Mouse (Mus musculus) cerebellum, adult 18-20 months (tissue): Measurements from ENCODE around the gene Ttc34.
A peak's percentile ranks its signal among the peaks of the same experiment; 100 is the strongest.

Experiments used
- DNase-seq, 2 experiments: peaks; one replicate each; pipeline ENCODE4 v3.0.0; 2021

The Ttc34 gene

DNA sequence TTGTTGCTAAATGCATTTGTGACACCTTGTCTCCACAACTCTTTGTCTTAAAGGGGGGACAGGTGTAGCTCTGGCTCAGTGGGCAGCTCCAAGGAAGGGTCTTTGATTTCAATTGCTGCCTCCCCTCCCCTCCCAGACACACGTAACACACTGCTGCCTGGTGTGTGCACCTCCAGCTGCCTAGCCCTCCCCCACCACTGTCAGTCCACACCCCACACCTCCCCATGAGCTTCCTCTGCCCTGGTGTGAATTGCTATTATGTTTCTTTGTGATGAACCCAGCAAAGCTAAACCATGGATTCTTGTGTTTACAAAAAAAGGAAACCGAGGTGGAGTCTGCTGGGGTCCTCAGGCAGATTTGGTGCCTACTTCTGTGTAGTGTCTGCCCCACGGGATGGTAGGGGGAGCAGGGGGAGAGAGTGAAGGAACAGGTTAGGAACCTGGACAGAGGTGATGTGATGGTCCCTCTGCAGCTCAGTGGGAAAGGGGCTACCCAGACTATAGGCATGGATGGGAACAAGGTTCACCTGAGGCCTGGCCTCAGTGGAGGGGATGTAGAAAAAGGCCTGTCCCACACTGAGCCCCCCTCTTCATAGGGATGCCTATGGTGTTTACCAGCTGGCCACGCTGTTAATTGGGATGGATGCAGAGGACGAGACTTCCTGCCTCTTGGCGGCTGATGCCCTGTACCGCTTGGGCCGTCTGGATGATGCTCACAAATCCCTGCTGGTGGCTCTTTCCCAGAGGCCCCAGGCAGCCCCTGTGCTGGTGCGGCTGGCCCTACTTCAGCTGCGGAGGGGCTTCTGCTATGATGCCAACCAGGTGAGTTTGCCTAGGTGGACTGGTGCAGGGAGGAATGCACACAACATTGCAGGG lies 20.3 kb downstream of the Ttc34 start:
- peak in 1 of 2 experiments; percentile 17 for DNase-seq

DNA sequence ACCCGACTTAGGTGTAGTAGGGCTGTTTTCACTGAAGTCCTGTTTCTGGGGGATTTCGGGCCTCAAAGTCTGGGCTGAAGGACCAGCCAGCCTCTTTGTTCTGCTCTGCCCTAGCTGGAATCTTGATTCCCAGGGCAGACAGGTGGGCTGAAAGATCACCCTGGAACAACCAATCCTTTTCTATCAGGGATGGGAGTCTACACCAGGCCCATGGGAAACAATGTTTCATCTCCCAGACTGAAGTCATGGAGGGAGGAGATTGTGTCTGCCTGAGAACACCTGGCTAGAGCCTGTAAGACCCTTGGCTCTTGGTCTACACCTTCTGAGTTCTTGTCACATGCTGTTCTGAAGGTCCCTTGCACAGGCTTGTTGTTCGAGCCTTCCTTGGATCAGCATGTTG lies 21.3 kb downstream of the Ttc34 start:
- peak in 1 of 2 experiments; percentile 2 for DNase-seq

DNA sequence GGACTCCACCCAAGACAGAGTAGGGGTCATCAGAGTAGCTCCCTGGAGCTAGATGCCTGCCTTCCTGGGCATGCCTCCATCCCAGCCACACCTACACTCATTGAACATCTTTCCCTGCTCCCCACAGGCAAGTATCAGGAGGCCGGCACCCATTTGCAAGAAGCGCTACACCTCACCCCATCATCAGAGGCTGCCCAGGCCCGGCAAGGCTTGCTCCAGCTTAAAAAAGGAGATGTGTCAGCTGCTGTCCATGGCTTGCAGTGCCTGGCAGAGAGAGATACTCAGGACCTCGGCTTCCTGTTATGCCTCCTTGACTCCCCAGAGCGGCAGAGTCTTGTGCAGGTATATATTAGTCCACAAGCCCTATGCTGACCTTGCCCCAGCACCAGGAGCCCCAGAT lies 24.7 kb downstream of the Ttc34 start:
- peak in 1 of 2 experiments; percentile 4 for DNase-seq

DNA sequence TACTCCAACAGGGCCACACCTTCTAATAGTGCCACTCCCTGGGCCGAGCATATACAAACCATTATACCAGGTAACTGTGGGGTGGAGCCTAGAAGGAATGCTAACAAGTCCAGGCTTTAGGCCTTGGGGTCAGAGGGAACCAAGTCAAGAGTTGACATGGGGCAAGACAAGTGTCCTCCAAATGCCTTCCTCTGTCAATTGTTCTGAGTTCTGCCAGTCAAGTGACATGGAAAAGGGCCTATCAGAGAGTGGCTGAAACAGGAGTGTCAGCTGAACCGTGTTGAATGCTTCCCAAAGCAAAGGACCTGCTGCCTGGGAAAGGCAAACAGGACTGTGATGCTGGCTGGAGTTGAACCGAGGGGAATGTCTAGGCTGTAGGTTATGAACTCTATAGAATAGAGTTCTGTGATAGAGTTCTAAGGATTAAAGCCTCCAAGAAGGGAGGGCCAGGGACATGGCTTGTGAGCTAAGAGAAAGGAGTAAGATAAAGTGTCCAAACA lies 26.2 kb downstream of the Ttc34 start:
- no peak for DNase-seq

DNA sequence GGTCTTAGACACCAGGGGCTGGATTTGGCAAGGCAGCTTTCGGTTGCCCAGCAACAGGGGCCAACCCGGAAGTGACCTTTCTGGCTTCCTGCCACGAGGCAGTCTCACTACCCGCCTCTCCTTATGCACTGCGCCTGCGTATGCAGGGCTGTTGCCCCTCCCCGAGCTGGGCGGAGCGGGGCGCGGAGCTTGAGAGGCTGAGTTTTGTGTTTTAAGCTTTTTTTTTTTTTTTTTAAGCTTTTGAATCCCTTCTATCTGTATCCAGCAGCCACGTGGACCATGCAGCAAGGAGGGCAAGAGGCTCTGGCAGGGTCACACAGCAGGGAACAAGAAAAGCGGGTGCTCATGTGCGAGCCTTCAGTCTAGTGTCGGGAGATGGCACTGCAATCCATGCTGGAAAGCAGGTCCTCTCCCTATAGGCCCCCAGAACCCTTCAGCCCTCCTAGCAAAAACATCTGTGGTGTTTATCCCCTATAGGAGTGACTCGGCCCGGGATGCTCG lies 27.1 kb downstream of the Ttc34 start:
- DNase-seq: peak; percentile 87 to 88

DNA sequence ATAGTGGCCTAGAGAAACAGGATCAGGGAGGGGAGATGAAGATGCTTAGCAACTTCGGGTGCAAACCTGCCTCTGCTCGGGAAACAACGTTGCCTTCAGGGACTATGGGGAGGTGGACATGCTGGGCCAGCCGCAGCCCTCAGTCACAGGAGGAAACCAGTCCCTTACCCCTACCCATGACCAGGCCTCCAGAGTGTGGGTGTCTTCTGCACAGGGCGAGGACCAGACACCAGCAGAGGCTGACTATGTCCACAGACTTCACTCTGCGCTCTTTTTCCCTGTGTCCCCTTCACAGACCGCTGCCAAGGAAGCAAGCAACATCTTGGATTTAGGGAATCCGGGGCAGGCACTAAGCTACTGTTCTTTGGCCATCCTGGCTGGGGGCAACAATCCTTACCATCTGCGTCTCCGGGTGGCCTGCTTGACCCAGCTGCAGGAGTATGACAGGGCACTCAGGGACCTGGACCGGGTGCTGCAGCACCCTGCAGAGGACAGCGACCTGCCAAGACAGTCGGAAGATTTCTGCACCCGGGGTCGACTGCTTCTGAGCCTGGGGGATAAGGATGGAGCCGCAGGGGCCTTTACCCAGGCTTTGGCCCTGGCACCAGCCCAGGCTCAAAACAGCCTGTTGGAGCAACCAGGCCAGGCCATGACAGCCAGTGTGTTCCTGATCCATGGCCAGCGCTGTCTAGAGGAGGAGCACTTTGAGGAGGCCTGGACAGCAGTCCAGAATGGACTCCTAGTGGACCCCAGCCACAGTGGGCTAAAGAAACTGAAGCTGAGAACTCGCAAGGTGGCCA lies 27.9 kb downstream of the Ttc34 start:
- DNase-seq: peak in 1 of 2 experiments; percentile 16

DNA sequence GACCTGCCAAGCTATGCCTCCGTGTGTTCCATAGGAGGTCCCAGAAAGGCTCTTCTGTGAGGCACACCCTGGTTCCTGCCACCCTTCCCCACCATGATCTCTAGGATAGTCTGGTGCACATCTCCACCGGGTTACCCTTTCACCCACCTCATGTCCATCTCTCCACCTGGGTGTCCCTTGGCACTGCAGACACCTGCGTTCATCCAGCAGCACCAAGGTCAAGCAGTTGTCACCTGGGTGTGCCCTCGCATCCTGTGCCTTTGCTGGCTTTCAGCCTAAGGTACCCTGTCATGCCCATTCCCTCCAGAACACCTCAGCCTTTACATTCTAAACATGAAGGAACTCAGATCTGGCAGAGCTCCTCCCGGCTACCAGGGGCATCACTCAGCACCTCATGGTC lies 29.1 kb downstream of the Ttc34 start:
- DNase-seq: peak in 1 of 2 experiments; percentile 6

DNA sequence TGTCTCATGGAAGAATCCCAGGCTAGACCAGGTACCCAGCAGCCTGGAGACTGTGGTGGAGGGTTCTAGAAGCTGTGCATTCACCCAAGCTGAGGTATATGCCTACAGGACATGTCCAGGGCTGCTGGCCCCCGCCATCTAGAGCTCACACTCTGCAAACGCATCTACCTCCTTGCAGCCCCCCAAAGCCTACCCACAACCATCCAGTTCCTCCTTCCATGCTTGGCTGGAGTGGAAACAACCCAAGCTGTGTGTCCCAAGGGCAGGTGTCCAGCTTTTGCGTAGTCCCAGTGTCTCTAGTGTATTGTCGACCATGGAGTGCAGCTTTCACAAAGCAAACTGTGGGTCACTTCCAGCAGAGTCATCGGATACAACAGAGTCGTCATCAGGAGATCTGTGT lies 30.0 kb downstream of the Ttc34 start:
- DNase-seq: no peak

DNA sequence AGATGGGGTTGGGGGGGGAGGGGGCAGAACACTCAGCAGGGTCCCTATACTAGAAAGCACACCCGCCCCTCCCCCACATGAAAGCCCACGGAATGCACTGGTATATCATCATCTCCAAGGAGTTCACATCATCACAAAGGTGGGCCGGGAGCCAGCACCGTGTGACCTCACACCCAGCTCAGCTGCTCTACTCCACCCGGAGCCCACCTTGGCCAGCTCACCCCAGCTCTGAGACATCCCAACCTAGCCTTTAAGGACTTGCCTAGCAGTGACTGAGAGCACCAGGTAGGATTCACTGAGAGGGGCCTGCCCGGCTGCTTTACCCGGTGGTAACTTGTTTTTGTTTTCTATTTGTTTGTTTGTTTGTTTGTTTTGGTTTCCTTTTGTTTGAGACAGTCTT lies 32.2 kb downstream of the Ttc34 start, which contains the start of gene Mmel1:
Mmel1 (plus strand) TSS at position 146 of the 400 bp plus-strand sequence.
- DNase-seq: no peak

DNA sequence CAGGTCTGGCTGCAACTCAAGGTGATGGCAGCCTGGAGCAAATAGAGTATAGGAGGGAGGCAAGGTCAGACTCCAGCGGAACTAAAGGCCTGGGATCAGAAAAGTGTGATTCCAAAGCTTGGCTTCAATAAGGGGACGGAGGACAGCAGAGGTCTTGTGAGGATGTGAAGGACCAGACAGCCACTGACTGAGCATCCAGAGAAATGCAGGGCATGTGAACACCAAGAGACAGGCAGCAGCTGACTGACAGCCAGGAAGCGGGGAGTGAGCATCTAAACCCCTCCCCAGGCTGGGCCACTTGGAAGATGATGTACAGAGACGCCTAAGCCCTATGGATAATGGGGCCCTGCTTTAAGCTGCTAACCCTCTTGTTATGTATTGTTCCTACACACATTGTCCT lies 33.5 kb downstream of the Ttc34 start:
- DNase-seq: no peak

DNA sequence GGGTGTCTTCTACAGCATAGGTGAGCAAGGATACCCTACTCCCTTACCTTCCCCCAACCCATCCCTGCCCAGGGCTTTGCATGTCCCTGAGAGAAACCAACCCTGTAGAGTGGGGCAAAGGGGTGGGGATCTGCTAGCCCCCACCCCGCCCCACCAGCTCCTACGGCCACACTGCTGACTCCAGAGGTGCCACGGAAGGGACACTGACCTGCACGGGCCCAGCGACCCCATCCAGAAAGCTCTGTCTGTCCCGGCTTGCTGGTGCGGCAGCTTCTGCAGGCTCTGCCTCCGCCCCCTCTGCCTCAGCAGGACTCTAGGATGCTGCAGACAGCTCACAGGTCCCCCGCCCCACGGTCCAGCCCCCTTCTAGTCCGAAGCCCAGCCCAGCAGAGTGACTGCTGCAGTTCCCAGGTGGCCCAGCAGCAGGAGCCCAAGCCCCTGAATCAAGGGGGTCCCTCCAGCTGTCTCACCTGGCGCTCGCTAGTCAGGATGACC lies 34.5 kb downstream of the Ttc34 start:
- DNase-seq: no peak

DNA sequence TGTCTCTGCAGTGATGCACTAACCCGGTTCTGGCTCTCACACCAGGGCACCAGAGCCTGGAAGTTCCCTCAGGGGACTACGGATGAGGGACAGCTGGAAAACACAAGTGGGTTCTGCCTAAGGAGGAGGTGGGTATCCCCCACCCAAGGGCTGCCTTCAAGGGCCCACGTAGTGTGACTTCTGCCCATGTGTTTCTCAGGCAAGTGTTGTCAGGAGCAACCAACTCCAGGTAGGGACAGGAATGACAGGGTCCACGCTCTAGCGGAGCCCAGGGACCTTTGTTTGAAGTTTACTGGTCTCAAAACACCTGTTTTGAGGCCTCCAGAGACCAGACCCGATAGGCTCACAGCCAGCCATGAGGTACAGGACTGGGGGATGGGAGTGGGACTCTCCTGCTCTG lies 35.9 kb downstream of the Ttc34 start:
- no peak for DNase-seq

DNA sequence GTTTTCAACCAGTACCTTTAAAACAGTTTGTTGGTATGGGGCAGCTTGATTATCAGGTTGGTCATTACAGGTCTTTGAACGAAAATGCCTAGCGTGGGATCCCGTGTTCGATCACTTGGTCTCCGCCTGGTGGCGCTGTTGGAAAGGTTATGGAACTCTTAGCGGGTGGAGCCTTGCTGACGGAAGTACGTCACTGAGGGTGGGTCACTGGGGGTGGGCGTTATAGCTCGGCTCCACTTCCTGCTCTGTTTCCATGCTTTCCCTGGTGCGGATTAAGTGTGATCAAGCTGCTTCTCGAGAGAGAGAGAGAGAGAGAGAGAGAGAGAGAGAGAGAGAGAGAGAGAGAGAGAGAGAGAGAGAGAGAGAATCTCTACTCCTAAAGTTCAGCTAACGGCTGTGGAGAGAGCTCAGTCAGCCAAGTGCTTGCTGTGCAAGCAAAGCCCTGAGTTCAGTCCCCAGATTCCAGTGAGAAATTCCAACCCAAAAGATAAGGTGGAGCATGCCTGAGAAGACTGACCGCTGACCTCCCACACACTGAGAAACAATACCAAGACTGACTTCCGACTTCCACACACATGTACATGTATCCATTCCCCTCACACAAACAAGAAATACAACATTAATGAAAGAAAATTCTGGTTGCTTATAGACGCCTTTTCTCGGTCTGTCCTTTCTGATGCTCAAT lies 40.7 kb downstream of the Ttc34 start:
- DNase-seq: peak; percentile 94 to 98

DNA sequence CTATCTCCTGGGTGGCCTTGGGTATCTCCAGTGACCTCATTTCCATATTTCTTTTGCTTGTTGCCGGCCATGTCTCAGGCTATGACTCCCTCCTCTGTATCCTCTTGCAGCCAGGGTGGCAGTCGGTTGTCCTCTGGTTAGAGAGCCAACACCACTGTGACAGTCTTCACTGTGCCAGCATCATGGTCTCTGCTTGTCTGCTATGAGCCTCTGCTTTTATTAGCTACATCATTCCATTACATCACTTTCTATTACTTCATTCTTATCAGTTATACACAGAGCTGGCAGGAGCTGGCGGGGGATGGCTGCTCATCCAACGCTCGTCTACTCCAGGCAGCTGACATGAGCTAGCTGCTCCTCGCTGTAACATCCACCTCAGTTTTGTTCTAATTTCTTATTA lies 43.5 kb downstream of the Ttc34 start:
- DNase-seq: no peak

DNA sequence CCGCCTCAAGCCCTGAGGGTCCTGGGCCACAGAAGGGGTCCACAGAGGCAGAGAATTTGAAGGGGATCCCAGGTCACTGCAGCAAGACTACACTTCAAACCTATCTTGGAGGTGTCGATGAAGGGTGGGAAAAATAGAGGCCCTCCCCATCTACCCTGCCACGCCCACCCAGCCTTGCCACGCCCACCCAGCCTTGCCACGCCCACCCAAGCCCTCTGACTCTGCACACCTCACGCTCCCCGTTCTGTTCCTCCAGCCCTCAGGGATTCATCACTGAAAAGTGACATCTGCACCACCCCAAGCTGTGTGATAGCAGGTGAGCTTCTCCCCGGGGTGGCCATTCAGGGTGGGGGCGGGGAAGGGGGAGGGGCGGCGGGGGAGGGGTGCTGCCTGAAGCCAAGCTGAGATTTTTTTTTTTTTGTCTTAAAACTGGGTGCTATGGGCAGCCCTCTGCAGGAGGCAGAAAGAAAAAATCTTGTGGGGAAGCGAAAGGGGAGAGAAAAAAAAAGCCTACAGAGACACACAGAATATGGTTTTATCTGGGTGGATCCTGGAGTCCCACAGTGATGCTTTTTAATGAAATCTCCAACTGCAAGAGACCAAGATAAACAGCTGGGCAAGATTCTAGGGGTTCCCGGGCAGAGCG lies 44.9 kb downstream of the Ttc34 start:
- DNase-seq: no peak

DNA sequence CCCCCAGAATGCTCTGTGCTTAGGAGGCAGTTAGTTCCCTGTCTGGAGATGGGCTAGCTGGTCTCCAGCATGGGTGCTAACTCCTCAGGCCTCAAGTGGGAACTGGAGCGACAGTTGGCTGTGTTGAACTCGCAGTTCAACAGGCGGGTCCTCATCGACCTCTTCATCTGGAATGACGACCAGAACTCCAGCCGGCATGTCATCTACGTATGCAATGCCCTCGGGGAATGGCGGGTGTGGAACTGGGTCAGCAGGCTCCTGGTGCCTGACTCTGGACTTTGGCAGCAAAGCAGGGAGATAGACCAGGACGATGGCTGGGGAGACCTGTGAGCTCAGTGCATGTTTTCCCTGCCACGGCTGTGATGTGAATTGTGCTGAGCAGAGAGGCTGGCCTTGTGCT lies 48.2 kb downstream of the Ttc34 start:
- DNase-seq: peak in 1 of 2 experiments; percentile 25

DNA sequence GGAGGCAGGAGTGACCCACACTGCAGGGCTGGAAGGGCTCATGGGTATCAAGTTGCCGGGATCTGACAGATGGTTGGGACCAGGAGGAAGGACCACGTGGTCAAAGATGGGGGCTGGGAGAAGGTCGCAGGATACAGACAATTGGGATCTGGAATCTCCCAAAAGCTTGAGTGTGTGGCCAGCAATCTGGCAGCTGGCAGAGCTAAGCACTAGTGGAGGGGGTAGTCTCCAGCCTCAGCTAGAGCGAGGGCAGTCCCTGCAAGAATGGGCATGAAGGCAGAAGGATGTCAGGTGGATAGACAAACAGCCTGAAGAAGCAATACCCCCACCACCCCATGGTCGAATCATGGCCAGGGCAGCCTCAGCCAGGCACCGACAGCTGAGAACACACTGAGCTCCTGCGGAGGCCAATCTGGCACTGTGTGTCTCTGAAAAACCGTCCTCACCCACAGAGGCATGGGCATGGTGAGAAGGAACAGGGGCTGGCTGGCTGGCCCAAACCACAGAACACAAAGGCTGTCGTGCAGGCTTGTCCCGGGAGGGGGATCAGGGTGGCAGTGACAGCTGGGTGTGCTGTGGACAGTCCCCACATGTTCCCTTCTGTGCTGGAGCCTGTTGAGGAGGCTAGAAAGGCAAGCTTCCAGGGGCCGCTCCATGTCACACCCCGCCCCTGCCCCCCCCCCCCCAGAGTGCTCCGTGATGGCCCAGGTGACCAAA lies 49.8 kb downstream of the Ttc34 start:
- peak; percentile 64 to 70 for DNase-seq

DNA sequence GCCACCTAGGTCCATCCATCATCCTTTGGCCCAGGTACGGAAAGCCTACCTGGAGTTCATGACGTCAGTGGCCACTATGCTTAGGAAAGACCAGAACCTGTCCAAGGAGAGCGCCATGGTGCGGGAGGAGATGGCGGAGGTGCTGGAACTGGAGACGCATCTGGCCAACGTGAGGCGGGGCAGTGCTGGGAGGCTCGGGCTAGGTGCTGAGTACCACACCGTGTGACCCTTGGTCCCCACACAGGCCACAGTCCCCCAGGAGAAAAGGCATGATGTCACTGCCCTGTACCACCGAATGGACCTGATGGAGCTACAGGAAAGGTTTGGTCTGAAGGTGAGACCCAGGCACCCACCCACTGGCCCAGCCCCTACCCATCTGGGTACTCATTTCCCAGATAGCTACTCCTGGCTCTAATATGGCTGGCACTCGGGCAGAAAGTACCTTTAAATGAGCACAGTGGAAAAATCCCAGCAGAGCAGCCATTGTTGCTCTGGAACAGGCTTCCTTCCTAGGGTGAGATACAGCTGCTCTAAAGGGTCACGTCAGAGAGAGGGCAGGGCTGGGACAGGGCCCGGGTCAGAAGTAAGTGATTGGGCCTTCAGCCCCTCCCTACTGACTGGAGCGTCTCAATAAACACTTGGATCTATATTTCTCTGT lies 50.5 kb downstream of the Ttc34 start:
- DNase-seq: no peak

DNA sequence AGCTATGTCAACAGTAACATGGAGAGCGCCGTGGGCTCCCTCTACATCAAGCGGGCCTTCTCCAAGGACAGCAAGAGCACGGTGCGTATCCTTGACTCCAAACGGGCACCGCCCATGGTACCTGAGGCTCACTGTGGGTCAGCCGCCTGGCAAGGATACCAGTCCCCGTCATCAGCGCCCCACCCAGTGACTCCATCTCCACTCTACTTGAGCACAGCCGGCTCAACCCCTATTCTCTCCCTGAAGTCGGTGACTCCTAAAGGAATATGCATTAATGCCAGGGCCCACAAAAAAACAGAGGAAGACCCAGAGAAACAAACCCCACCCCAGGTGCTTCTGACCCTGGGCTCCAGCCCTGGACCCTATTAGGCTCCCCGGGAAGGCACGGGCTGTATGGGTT lies 53.6 kb downstream of the Ttc34 start:
- no peak for DNase-seq

DNA sequence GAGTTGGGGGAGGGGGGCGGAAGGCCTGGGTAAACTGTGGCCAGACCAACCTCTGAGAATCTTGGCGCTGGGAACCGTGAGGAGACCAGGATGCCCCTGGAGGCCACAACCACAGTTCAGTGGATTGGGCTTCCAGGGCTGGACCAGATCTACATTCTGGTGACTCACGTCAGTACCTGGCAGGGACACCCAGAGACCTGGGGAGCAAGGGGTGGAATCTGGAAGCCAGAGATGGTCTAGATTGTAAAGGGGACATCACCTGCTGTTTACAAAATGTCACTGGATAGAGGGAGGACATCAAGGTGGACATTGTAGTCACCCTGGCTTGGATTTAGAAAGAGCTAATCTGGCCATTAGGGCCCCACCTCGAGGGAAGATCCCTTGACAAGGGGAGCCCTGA lies 58.3 kb downstream of the Ttc34 start:
- DNase-seq: peak; percentile 30 to 55
